Mouse (Mus musculus) spleen, adult 18-20 months (tissue): ENCODE measurements around the gene Got1.

Experiments used
- DNase-seq, 2 experiments: peaks; one replicate each; pipeline ENCODE4 v3.0.0; 2022; ENCODE audit warnings: mixed read lengths in 2 of 2

The Got1 gene

GRCm38 (mm10) chr19:43477436-43477835, 47.0 kb downstream of the Got1 start:
- DNase-seq, result no peak

DNA sequence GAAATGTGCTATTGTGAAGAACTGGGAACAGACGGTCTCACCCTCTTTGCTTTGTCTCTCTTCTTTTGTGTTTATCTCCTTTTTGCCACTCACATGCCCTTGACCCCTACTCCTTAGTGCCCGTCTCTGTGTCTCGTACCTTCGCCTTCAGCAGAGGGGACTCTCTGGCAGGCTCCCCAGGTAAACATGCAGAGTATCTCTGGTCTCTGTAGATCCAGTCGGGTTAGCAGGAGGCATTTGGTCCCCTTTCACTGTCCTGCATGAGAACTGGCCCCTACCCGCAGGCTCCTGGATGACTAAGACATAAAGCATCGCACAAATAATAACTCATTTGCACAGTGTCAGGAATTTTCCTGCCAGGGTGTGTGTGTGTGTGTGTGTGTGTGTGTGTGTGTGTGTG, 48.3 kb downstream of the Got1 start:
- no peak for DNase-seq

DNA sequence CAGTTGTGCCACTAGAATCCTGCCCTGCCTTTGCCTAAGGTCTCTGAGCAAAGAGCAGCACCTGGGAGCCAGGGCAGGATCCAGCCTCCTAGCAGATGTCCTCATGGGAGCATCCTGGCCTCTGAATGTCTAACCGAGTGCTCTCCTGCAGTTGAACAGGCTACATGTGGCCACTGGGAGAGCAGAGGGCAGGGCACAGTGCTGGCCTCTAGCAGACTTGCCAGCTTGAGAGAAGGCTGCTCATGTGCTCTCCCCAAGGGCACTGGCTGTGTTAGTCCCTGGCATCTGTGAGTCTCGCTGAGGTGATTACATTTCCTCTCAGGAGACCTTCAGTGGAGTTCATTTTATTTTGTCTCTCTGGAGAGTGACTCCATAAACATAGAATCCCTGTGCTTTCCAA, 48.8 kb downstream of the Got1 start:
- DNase-seq, result no peak

- no peak for DNase-seq
Measured at GRCm38 (mm10) chr19:43472781-43473180, 51.6 kb downstream of the Got1 start.

DNA sequence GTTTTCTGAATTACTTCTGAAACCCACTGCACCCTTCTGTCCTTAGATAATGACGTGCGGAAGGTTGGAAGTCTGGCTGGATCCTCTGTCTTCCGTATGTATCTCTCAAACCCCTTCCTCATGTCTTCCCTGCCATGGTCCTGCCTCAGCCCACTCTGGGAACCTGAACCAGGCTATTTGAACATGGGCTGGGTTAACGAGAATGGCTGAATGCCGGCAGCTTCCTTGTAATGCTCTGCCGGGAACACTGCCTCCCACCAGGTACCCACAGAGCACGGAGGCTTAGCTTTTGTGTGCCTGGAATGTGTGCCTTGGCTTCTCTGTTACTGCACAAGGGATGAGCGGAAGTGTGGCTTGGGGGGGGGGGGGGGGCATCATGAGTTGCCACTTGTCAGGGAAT, 52.1 kb downstream of the Got1 start:
- DNase-seq, result no peak

DNA sequence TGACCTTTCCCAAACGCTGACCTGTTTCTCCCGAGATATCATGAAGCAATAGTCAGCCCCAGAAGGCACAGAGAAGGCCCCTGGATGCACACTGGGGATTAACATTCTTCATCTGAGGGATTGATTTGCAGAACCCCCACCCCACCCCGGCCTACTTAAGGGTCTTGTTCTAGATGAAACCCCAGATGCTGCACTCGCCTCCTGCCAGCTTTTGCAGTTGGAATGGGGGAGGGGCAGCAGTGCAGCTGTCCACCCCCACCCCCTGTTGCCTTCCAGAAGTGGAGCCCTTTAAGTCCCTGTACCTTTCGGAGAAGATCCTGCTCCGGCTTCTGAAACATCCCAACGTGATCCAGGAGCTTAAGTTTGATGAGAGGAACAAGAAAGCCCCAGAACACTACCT, 55.1 kb downstream of the Got1 start:
- DNase-seq, result no peak

DNA sequence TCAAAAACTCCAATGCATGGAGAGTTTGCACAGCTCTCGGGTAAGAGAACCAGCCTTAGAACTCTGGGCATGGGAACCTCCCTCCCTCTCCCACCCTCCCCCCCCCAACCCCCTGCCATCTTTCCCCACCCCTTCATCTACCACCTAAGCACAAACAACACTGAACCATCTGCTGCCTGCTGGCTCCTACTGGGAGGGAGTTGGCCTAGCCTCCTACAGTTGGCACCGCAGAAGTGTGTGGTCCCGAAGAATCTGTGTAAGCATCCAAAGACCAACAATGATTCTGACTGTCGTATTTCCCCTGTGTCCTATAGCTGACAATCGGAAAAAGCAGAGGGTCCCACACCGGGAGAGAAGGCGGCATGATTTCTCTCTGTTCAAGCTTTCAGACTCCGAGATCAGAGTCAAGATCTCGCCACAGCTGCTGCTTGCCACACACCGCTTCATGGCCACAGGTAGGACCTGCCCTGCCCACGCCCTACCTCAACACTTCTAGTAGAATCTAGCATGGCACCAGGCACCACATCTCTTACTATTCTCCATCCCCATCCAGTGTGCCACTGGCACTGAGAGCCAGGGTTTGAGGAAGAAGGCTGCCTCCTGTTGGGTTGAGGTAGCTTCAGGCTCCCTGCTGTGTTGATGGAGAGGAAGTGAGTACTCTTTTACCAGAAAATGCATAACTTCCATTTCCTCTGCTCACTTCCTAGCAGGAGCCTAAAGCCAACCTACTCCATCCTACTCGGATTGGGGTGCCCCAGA, 56.3 kb downstream of the Got1 start:
- DNase-seq, result no peak

- DNase-seq, result no peak
Measured at GRCm38 (mm10) chr19:43465601-43466255, 58.7 kb downstream of the Got1 start.

DNA sequence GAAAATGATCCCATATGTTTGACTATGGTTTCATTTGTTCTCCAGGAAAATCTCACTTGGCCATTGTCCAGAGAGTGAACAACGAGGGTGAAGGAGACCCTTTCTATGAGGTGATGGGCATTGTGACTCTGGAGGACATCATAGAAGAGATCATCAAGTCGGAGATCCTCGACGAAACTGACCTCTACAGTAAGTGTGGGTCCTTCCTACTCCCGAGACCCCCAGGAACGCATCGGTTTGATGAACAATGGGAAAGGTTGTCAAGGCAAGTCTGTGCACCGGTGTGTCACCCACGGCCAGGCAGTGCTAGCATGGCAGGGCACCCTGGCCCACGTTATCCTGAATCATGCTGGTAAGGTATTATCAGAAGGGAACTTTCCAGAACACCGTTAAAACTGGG, 59.3 kb downstream of the Got1 start:
- DNase-seq, result no peak

GRCm38 (mm10) chr19:43464294-43464687, 60.1 kb downstream of the Got1 start:
- no peak for DNase-seq

GRCm38 (mm10) chr19:43463546-43464293, 60.7 kb downstream of the Got1 start:
- no peak for DNase-seq

GRCm38 (mm10) chr19:43462141-43462540, 62.3 kb downstream of the Got1 start:
- DNase-seq, result no peak

DNA sequence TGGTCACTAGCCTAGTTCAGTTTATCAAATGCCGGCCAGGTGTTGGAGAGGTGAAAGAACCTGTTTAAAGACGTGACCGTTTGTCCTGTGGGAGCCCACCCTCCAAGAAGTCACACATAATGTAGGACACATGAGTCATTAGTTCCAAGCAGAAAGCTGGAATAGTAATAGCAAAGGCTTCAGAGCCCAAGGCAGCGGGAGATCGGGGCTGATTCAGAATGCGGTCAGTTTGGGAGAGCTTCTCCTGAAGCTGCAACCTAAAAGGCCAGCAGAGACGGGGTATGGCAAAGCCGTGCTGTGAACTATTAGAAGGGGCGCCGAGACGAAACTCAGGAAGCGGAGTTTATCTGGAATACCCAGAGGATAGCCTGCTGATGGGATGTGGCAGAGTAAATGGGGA, 63.9 kb downstream of the Got1 start:
- no peak for DNase-seq

- DNase-seq, result no peak
Measured at GRCm38 (mm10) chr19:43459948-43460347, 64.5 kb downstream of the Got1 start.

- no peak for DNase-seq
Measured at GRCm38 (mm10) chr19:43453025-43453424, 71.4 kb downstream of the Got1 start.

GRCm38 (mm10) chr19:43452176-43452575, 72.2 kb downstream of the Got1 start:
- DNase-seq, result no peak

- no peak for DNase-seq
Measured at GRCm38 (mm10) chr19:43451563-43451962, 72.8 kb downstream of the Got1 start.
